Mouse (Mus musculus): ENCODE results near the gene Gm45837. TPM values are rescaled to one million over a fixed set of nuclear protein-coding genes. Genes with fewer than 3 reads are reported as not detected.
A peak's percentile ranks its signal among the peaks of the same experiment; 100 is the strongest.

Gene Gm45837
- total RNA-seq, 2 experiments from 2014 or later, result not detected

- no peak for DNase-seq (ENCODE audit: low spot score in 2 of 2)
These were observed 17.1 kb downstream of the Gm45837 start for GRCm38 (mm10) chr7:101427736-101428135.

GRCm38 (mm10) chr7:101435038-101435437 is 24.4 kb downstream of the Gm45837 start:
- DNase-seq (ENCODE audit: low spot score in 2 of 2), result no peak

GRCm38 (mm10) chr7:101437876-101438275 is 27.2 kb downstream of the Gm45837 start:
- DNase-seq (ENCODE audit: low spot score in 2 of 2), result no peak

- DNase-seq (ENCODE audit: low spot score in 2 of 2), result no peak
These were observed 32.4 kb downstream of the Gm45837 start for GRCm38 (mm10) chr7:101443093-101443492.

- DNase-seq (ENCODE audit: low spot score in 2 of 2), result no peak
These were observed 33.5 kb downstream of the Gm45837 start for GRCm38 (mm10) chr7:101444211-101444610.

GRCm38 (mm10) chr7:101449855-101450254 is 39.2 kb downstream of the Gm45837 start:
- no peak for DNase-seq (ENCODE audit: low spot score in 2 of 2)

- DNase-seq (ENCODE audit: low spot score in 2 of 2), result peak; percentile 82 to 90
These were observed 40.0 kb downstream of the Gm45837 start for GRCm38 (mm10) chr7:101450422-101451401.

- no peak for DNase-seq (ENCODE audit: low spot score in 2 of 2)
These were observed 42.0 kb downstream of the Gm45837 start for GRCm38 (mm10) chr7:101452669-101453068.

- no peak for DNase-seq (ENCODE audit: low spot score in 2 of 2)
These were observed 42.6 kb downstream of the Gm45837 start for GRCm38 (mm10) chr7:101453296-101453695.

- no peak for DNase-seq (ENCODE audit: low spot score in 2 of 2)
These were observed 43.0 kb downstream of the Gm45837 start for GRCm38 (mm10) chr7:101453725-101454124.

GRCm38 (mm10) chr7:101454479-101454878 is 43.8 kb downstream of the Gm45837 start:
- no peak for DNase-seq (ENCODE audit: low spot score in 2 of 2)

- DNase-seq (ENCODE audit: low spot score in 2 of 2), result no peak
These were observed 44.5 kb downstream of the Gm45837 start for GRCm38 (mm10) chr7:101455141-101455540.

GRCm38 (mm10) chr7:101456318-101456717 is 45.6 kb downstream of the Gm45837 start:
- no peak for DNase-seq (ENCODE audit: low spot score in 2 of 2)

GRCm38 (mm10) chr7:101456789-101457188 is 46.1 kb downstream of the Gm45837 start:
- no peak for DNase-seq (ENCODE audit: low spot score in 2 of 2)

- DNase-seq (ENCODE audit: low spot score in 2 of 2), result no peak
These were observed 46.6 kb downstream of the Gm45837 start for GRCm38 (mm10) chr7:101457283-101457682.

- no peak for DNase-seq (ENCODE audit: low spot score in 2 of 2)
These were observed 47.1 kb downstream of the Gm45837 start for GRCm38 (mm10) chr7:101457801-101458200.

- no peak for DNase-seq (ENCODE audit: low spot score in 2 of 2)
These were observed 47.6 kb downstream of the Gm45837 start for GRCm38 (mm10) chr7:101458278-101458781.

- DNase-seq (ENCODE audit: low spot score in 2 of 2), result no peak
These were observed 48.7 kb downstream of the Gm45837 start for GRCm38 (mm10) chr7:101459305-101459813.

GRCm38 (mm10) chr7:101459923-101460607 is 49.4 kb downstream of the Gm45837 start:
- DNase-seq (ENCODE audit: low spot score in 2 of 2), result no peak

- peak in 1 of 2 experiments; percentile 74 for DNase-seq (ENCODE audit: low spot score in 2 of 2)
These were observed 49.9 kb downstream of the Gm45837 start for GRCm38 (mm10) chr7:101460608-101460957.

GRCm38 (mm10) chr7:101461571-101461970 is 50.9 kb downstream of the Gm45837 start:
- no peak for DNase-seq (ENCODE audit: low spot score in 2 of 2)

Data from gastrocnemius, postnatal 4 days (tissue).